ENCODE assay signal across 14 mouse cellular contexts in the genomic region with DNA sequence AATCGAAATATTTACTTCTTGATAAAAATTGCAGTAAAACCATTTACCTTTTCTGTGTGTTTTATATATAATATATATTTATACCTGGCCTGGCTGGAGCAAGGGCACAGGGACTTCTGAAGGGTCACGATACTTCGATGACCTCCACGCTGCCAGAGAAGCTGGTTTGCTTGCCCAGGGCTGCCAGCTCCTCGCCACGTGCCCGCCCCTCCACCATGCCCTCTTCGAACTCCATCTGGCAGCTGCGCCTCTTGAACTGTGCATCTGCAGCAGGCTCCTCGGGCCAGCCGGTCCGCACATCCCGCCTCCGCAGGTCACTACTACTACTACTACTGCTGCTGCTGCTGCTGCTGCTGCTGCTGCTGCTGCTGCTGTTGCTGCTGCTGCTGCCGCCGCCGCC. TPM values are rescaled to one million over a fixed set of nuclear protein-coding genes. Genes with fewer than 3 reads are reported as not detected.
A peak's percentile ranks its signal among the peaks of the same experiment; 100 is the strongest.
DNase-seq lines count a peak whose midpoint lies in the region; ATAC-seq lines count a peak whose summit lies in the region.
"Had no signal": no experiment of that assay in that cellular context is flagged by ENCODE, and none has a peak within 500 bp of the region (broad histone marks: within the 10 kb centered on the region; RNA-seq: fewer than 3 reads in every experiment).

No protein-coding gene starts in this region.

- no peaks in the 10 kb centered on the region for H3K9me3 ChIP-seq in heart, embryonic 15.5 days (replicated peaks)
- H3K9me3 ChIP-seq in midbrain, embryonic 10.5 days (replicated peaks): no peaks in the 10 kb centered on the region
- H3K9me3 ChIP-seq in midbrain, embryonic 14.5 days (ENCODE audit: control insufficient read depth, low read length): no peaks in the 10 kb centered on the region
- H3K9me3 ChIP-seq in embryonic facial prominence, embryonic 14.5 days (ENCODE audit: control insufficient read depth, low read length): no peaks in the 10 kb centered on the region
- no peaks in the 10 kb centered on the region for H3K9me3 ChIP-seq in neural tube, embryonic 13.5 days

- 60% methylated on average over 17 of the region's 17 CpGs for WGBS in heart, embryonic 15.5 days
- WGBS in midbrain, embryonic 10.5 days: 24% methylated on average over 17 of the region's 17 CpGs
- WGBS in midbrain, embryonic 14.5 days: 54% methylated on average over 14 of the region's 17 CpGs
- WGBS in embryonic facial prominence, embryonic 14.5 days: 38% methylated on average over 10 of the region's 17 CpGs
- WGBS in neural tube, embryonic 13.5 days: 34% methylated on average over 14 of the region's 17 CpGs

- no peak overlapping the region for H3K4me3 ChIP-seq in heart, embryonic 15.5 days
- H3K4me3 ChIP-seq in midbrain, embryonic 10.5 days: peak overlapping the region; percentile 49
- H3K4me3 ChIP-seq in midbrain, embryonic 14.5 days (replicated peaks; ENCODE audit: low read depth, low read length): no peak overlapping the region
- peak overlapping the region; percentile 34 for H3K4me3 ChIP-seq in embryonic facial prominence, embryonic 14.5 days (ENCODE audit: low read depth, low read length)
- H3K4me3 ChIP-seq in neural tube, embryonic 13.5 days: no peak overlapping the region

- peaks cover 26% of the 10 kb centered on the region for H3K27me3 ChIP-seq in heart, embryonic 15.5 days
- H3K27me3 ChIP-seq in midbrain, embryonic 10.5 days (ENCODE audit: low read depth, poor library complexity, severe bottlenecking): peaks cover 73% of the 10 kb centered on the region
- peaks cover 17% of the 10 kb centered on the region; the same call in 1 of the 2 replicates for H3K27me3 ChIP-seq in midbrain, embryonic 14.5 days (ENCODE audit: control insufficient read depth, insufficient read depth, low read length)
- H3K27me3 ChIP-seq in embryonic facial prominence, embryonic 14.5 days (replicated peaks; ENCODE audit: control insufficient read depth, insufficient read depth, low read length): peaks cover 57% of the 10 kb centered on the region
- H3K27me3 ChIP-seq in neural tube, embryonic 13.5 days: peaks cover 50% of the 10 kb centered on the region

- no peak overlapping the region for H3K27ac ChIP-seq in heart, embryonic 15.5 days
- 0 out of 2 replicates have a peak overlapping the region, but pooled peaks have one; percentile 42 for H3K27ac ChIP-seq in midbrain, embryonic 10.5 days (replicated peaks)
- no peak overlapping the region for H3K27ac ChIP-seq in midbrain, embryonic 14.5 days (replicated peaks; ENCODE audit: low read depth, low read length)
- H3K27ac ChIP-seq in embryonic facial prominence, embryonic 14.5 days (replicated peaks; ENCODE audit: low read depth, low read length): no peak overlapping the region
- H3K27ac ChIP-seq in neural tube, embryonic 13.5 days (replicated peaks): no peak overlapping the region

- 0 out of 2 replicates have a peak overlapping the region, but pooled peaks have one; percentile 13 for H3K4me2 ChIP-seq in heart, embryonic 15.5 days
- H3K4me2 ChIP-seq in midbrain, embryonic 14.5 days (ENCODE audit: low read length): no peak overlapping the region
- peak overlapping the region; percentile 55 for H3K4me2 ChIP-seq in embryonic facial prominence, embryonic 14.5 days (ENCODE audit: low read depth, low read length)
- peak overlapping the region; percentile 39 for H3K4me2 ChIP-seq in neural tube, embryonic 13.5 days

- peaks cover 42% of the 10 kb centered on the region for H3K4me1 ChIP-seq in heart, embryonic 15.5 days (replicated peaks)
- H3K4me1 ChIP-seq in midbrain, embryonic 10.5 days: peaks cover 12% of the 10 kb centered on the region
- no peaks in the 10 kb centered on the region for H3K4me1 ChIP-seq in midbrain, embryonic 14.5 days (ENCODE audit: control insufficient read depth, insufficient read depth, low read length)
- peaks cover 5% of the 10 kb centered on the region; the same call in 1 of the 2 replicates for H3K4me1 ChIP-seq in embryonic facial prominence, embryonic 14.5 days (ENCODE audit: control insufficient read depth, insufficient read depth, low read length)
- H3K4me1 ChIP-seq in neural tube, embryonic 13.5 days (replicated peaks): peaks cover 40% of the 10 kb centered on the region

- no peak overlapping the region for H3K9ac ChIP-seq in heart, embryonic 15.5 days
- no peak overlapping the region for H3K9ac ChIP-seq in midbrain, embryonic 14.5 days (replicated peaks; ENCODE audit: low read length)
- peak overlapping the region; percentile 45; the same call in 1 of the 2 replicates for H3K9ac ChIP-seq in embryonic facial prominence, embryonic 14.5 days (ENCODE audit: low read depth, low read length)
- H3K9ac ChIP-seq in neural tube, embryonic 13.5 days: no peak overlapping the region

- no peak for ATAC-seq in heart, embryonic 15.5 days (replicated peaks; ENCODE audit: insufficient number of reproducible peaks, insufficient read depth, low FRiP score, low read depth)
- ATAC-seq in midbrain, embryonic 14.5 days (ENCODE audit: low FRiP score, low TSS enrichment): no peak
- ATAC-seq in embryonic facial prominence, embryonic 14.5 days (ENCODE audit: low read depth): no peak
- ATAC-seq in neural tube, embryonic 13.5 days (ENCODE audit: low read depth): no peak

- peaks cover 32% of the 10 kb centered on the region for H3K36me3 ChIP-seq in heart, embryonic 15.5 days
- peaks cover 55% of the 10 kb centered on the region for H3K36me3 ChIP-seq in midbrain, embryonic 10.5 days
- peaks cover 77% of the 10 kb centered on the region for H3K36me3 ChIP-seq in midbrain, embryonic 14.5 days (ENCODE audit: control insufficient read depth, insufficient read depth, low read length)
- 0 out of 2 replicates have a peak, but pooled peaks cover 4% of the 10 kb centered on the region for H3K36me3 ChIP-seq in embryonic facial prominence, embryonic 14.5 days (ENCODE audit: control insufficient read depth, insufficient read depth, low read length)
- H3K36me3 ChIP-seq in neural tube, embryonic 13.5 days: peaks cover 82% of the 10 kb centered on the region

- no peak for DNase-seq in heart, postnatal 4 days
- DNase-seq in midbrain, embryonic 10.5 days (ENCODE audit: low spot score): peak; percentile 28
- DNase-seq in midbrain, embryonic 14.5 days: no peak
- DNase-seq in embryonic facial prominence, embryonic 14.5 days (ENCODE audit: low spot score): no peak
- no peak for DNase-seq in right cerebral cortex, postnatal 36 days (ENCODE audit: low spot score in 2 of 2)
- no peak for DNase-seq in layer of hippocampus, adult 9-10 months (ENCODE audit: low spot score)
- DNase-seq: adrenal gland, postnatal 25 days; kidney, adult 8-10 months had no signal

RNA-seq across cellular contexts. Expression of a gene that starts 13.9 kb away (rescaled TPM):
- 11.5 and 12.2 TPM in 2 replicates for polyA plus RNA-seq in heart, embryonic 15.5 days (2015; fragmentation: Nextera tagmentation; extraction: Ambion mirVana)
- total RNA-seq in heart, postnatal 4 days (2021): 10 to 100 TPM; 37.7 to 43.0 TPM
- polyA plus RNA-seq in midbrain, embryonic 10.5 days (2016; fragmentation: Nextera tagmentation; extraction: Ambion mirVana): 6.4 and 13.2 TPM in 2 replicates
- polyA plus RNA-seq in midbrain, embryonic 14.5 days (2014; fragmentation: Nextera tagmentation; extraction: Ambion mirVana): 112 and 126 TPM in 2 replicates
- polyA plus RNA-seq in embryonic facial prominence, embryonic 14.5 days (2014; fragmentation: Nextera tagmentation; extraction: Ambion mirVana): 7.1 and 11.1 TPM in 2 replicates
- 88.4 and 96.1 TPM in 2 replicates for polyA plus RNA-seq in neural tube, embryonic 13.5 days (2015; fragmentation: Nextera tagmentation; extraction: Ambion mirVana)

RNA-seq across cellular contexts. Expression of a gene that starts 20.9 kb away (rescaled TPM):
- 43.4 and 52.7 TPM in 2 replicates for polyA plus RNA-seq in heart, embryonic 15.5 days (2015; fragmentation: Nextera tagmentation; extraction: Ambion mirVana)
- total RNA-seq in heart, postnatal 4 days (2021): 10 to 100 TPM; 33.4 to 33.6 TPM
- 62.2 and 64.0 TPM in 2 replicates for polyA plus RNA-seq in midbrain, embryonic 10.5 days (2016; fragmentation: Nextera tagmentation; extraction: Ambion mirVana)
- polyA plus RNA-seq in midbrain, embryonic 14.5 days (2014; fragmentation: Nextera tagmentation; extraction: Ambion mirVana): 53.5 and 57.2 TPM in 2 replicates
- 65.8 and 68.4 TPM in 2 replicates for polyA plus RNA-seq in embryonic facial prominence, embryonic 14.5 days (2014; fragmentation: Nextera tagmentation; extraction: Ambion mirVana)
- polyA plus RNA-seq in neural tube, embryonic 13.5 days (2015; fragmentation: Nextera tagmentation; extraction: Ambion mirVana): 51.3 and 52.8 TPM in 2 replicates

RNA-seq across cellular contexts. Expression of a gene that starts 38.8 kb away (rescaled TPM):
- not detected in 2 replicates for polyA plus RNA-seq in heart, embryonic 15.5 days (2015; fragmentation: Nextera tagmentation; extraction: Ambion mirVana)
- not detected for total RNA-seq in heart, postnatal 4 days (2021)
- polyA plus RNA-seq in midbrain, embryonic 10.5 days (2016; fragmentation: Nextera tagmentation; extraction: Ambion mirVana): 0.29 TPM in 1 of 2 replicates, not detected in the other
- polyA plus RNA-seq in midbrain, embryonic 14.5 days (2014; fragmentation: Nextera tagmentation; extraction: Ambion mirVana): 0.34 TPM in 1 of 2 replicates, not detected in the other
- polyA plus RNA-seq in embryonic facial prominence, embryonic 14.5 days (2014; fragmentation: Nextera tagmentation; extraction: Ambion mirVana): 0.28 TPM in 1 of 2 replicates, not detected in the other
- not detected in 2 replicates for polyA plus RNA-seq in neural tube, embryonic 13.5 days (2015; fragmentation: Nextera tagmentation; extraction: Ambion mirVana)
- total RNA-seq: adrenal gland, postnatal 25 days; common myeloid progenitor, adult 5-6 weeks; MEL had no signal
- polyA plus RNA-seq: liver, embryonic 16.5 days; spleen, adult 2 months had no signal

RNA-seq across cellular contexts. Expression of a gene that starts 54.1 kb away (rescaled TPM):
- not detected in 2 replicates for polyA plus RNA-seq in heart, embryonic 15.5 days (2015; fragmentation: Nextera tagmentation; extraction: Ambion mirVana)
- total RNA-seq in heart, postnatal 4 days (2021): not detected
- polyA plus RNA-seq in midbrain, embryonic 10.5 days (2016; fragmentation: Nextera tagmentation; extraction: Ambion mirVana): not detected in 2 replicates
- not detected in 2 replicates for polyA plus RNA-seq in midbrain, embryonic 14.5 days (2014; fragmentation: Nextera tagmentation; extraction: Ambion mirVana)
- polyA plus RNA-seq in embryonic facial prominence, embryonic 14.5 days (2014; fragmentation: Nextera tagmentation; extraction: Ambion mirVana): not detected in 2 replicates
- polyA plus RNA-seq in neural tube, embryonic 13.5 days (2015; fragmentation: Nextera tagmentation; extraction: Ambion mirVana): not detected in 2 replicates
- total RNA-seq: adrenal gland, postnatal 25 days; common myeloid progenitor, adult 5-6 weeks; MEL had no signal
- polyA plus RNA-seq: liver, embryonic 16.5 days; spleen, adult 2 months had no signal

Comparison
In these comparisons a context has a peak if more than half of its experiments do, and no peak if none do; other contexts are left out.
1. H3K4me3 ChIP-seq: peak in midbrain, embryonic 10.5 days (single experiment) and embryonic facial prominence, embryonic 14.5 days (single experiment); none in heart, embryonic 15.5 days (single experiment), midbrain, embryonic 14.5 days (single experiment) and neural tube, embryonic 13.5 days (single experiment).